28 mouse cellular contexts compared by ENCODE assay signal in the genomic region with DNA sequence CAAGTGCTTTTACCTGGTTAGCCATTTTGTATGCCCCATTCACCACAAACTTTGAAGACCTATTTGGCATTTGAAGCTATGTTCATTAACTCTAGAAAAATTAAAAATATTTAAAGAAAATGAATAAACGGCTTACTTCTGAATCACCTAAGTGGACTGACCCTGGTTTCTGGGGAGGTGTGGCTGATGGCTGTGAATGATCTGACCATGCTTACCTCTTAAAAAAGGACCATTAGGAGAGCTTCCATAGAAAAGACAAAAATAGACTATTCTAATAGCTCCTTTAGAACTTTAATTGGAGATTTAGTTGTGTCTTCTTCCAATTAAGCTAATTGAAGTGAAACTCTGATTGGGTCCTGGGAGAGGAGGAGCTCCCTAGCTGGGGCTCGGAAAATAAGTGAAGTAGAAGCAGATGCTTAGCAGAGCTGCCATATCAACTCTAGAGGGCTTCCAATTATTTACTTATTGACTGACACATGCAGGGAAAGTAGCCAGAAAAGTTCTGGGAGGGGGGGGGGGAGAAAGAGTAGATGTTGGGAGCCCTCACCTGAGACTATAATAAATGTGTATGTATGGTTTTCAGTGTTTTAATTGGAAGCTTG.
"Had no signal": no experiment of that assay in that cellular context is flagged by ENCODE, and none has a peak within 500 bp of the region (broad histone marks: within the 10 kb centered on the region; RNA-seq: fewer than 3 reads in every experiment).

No protein-coding gene starts in this region.

- H3K27ac ChIP-seq: gastrocnemius, adult 2 months; heart, embryonic 10.5 days; hindbrain, embryonic 10.5 days; hindbrain, embryonic 12.5 days; hindbrain, embryonic 14.5 days; intestine, embryonic 15.5 days; layer of hippocampus, adult 2 months; left cerebral cortex, adult 2 months; limb, embryonic 10.5 days; limb, embryonic 12.5 days; liver, embryonic 13.5 days; liver, embryonic 15.5 days had no signal

- H3K4me1 ChIP-seq: heart, embryonic 10.5 days; heart, embryonic 12.5 days; hindbrain, embryonic 10.5 days; hindbrain, embryonic 12.5 days; intestine, embryonic 15.5 days; limb, embryonic 10.5 days; limb, embryonic 12.5 days; liver, embryonic 13.5 days; liver, embryonic 15.5 days had no signal

- H3K9me3 ChIP-seq: heart, embryonic 10.5 days; hindbrain, embryonic 12.5 days; intestine, embryonic 15.5 days; limb, embryonic 10.5 days; liver, embryonic 13.5 days; liver, embryonic 15.5 days had no signal

- DNase-seq: gastrocnemius, adult 2 months; gastrocnemius, postnatal 10 days; gastrocnemius, postnatal 25 days; heart, adult 18-20 months; heart, postnatal 10 days; heart, postnatal 4 days; kidney, adult 18-20 months; kidney, adult 8-10 months; kidney, postnatal 10 days; kidney, postnatal 25 days; kidney, postnatal 4 days; liver; liver, embryonic 13.5 days had no signal

- H3K4me3 ChIP-seq: gastrocnemius, adult 2 months; heart, embryonic 10.5 days; heart, embryonic 12.5 days; hindbrain, embryonic 10.5 days; hindbrain, embryonic 12.5 days; intestine, embryonic 15.5 days; layer of hippocampus, adult 2 months; left cerebral cortex, adult 2 months; limb, embryonic 10.5 days; limb, embryonic 12.5 days; liver, embryonic 13.5 days; liver, embryonic 15.5 days had no signal

- H3K36me3 ChIP-seq: heart, embryonic 10.5 days; heart, embryonic 12.5 days; hindbrain, embryonic 10.5 days; hindbrain, embryonic 12.5 days; intestine, embryonic 15.5 days; limb, embryonic 10.5 days; limb, embryonic 12.5 days; liver, embryonic 13.5 days; liver, embryonic 15.5 days had no signal

- H3K27me3 ChIP-seq: heart, embryonic 12.5 days; hindbrain, embryonic 12.5 days; intestine, embryonic 15.5 days; limb, embryonic 12.5 days; liver, embryonic 13.5 days; liver, embryonic 15.5 days had no signal

- ATAC-seq: hindbrain, embryonic 16.5 days; inflammation-experienced regulatory T-cells, adult 6 months; intestine, embryonic 15.5 days; intestine, postnatal 0 days had no signal

- H3K9ac ChIP-seq: heart, embryonic 12.5 days; hindbrain, embryonic 12.5 days; hindbrain, embryonic 14.5 days; intestine, embryonic 15.5 days; limb, embryonic 12.5 days; liver, embryonic 13.5 days; liver, embryonic 15.5 days had no signal

- H3K4me2 ChIP-seq: heart, embryonic 12.5 days; hindbrain, embryonic 12.5 days; hindbrain, embryonic 14.5 days; intestine, embryonic 15.5 days; limb, embryonic 12.5 days; liver, embryonic 11.5 days; liver, embryonic 13.5 days; liver, embryonic 15.5 days had no signal
